Mouse (Mus musculus) embryonic facial prominence, embryonic 11.5 days (tissue): ENCODE measurements around the gene Capn13. TPM values are rescaled to one million over a fixed set of nuclear protein-coding genes. Genes with fewer than 3 reads are reported as not detected.

ENCODE experiments used
- ATAC-seq: fragments of 200-750 bp; cut with Nextera tagmentation; replicated peaks from 2 replicates; pipeline ENCODE4 v1.8.0; 2017; ENCODE audit warnings: low read depth; ENCODE audit not compliant: insufficient number of reproducible peaks, low FRiP score, low TSS enrichment
- DNase-seq: peaks from one replicate; pipeline ENCODE4 v3.0.0-alpha.2; 2015; ENCODE audit warnings: low spot score
- H3K27ac ChIP-seq: fragments of 300-500 bp; sonication (generic); replicated peaks from 2 replicates; pipeline ENCODE4 v1.5.1; 2014; ENCODE audit warnings: mild to moderate bottlenecking, low read depth, low read length, control low read depth
- H3K27me3 ChIP-seq: fragments of 300-500 bp; sonication (generic); 2 replicates; pipeline ENCODE4 v1.6.1; 2014; ENCODE audit warnings: mild to moderate bottlenecking, low read length, moderate library complexity, mixed read lengths; ENCODE audit not compliant: control insufficient read depth, insufficient read depth
- H3K36me3 ChIP-seq: fragments of 300-500 bp; sonication (generic); replicated peaks from 2 replicates; pipeline ENCODE4 v1.6.1; 2014; ENCODE audit warnings: low read depth, mild to moderate bottlenecking, low read length, moderate library complexity, mixed read lengths; ENCODE audit not compliant: control insufficient read depth, insufficient read depth
- H3K4me1 ChIP-seq: fragments of 300-500 bp; sonication (generic); 2 replicates; pipeline ENCODE4 v1.6.1; 2014; ENCODE audit warnings: low read length, mixed read lengths; ENCODE audit not compliant: control insufficient read depth, insufficient read depth
- H3K4me2 ChIP-seq: fragments of 300-500 bp; sonication (generic); 2 replicates; pipeline ENCODE4 v1.6.1; 2014; ENCODE audit warnings: low read depth, mild to moderate bottlenecking, control low read depth, low read length, moderate library complexity
- H3K4me3 ChIP-seq: fragments of 300-500 bp; sonication (generic); 2 replicates; pipeline ENCODE4 v1.5.1; 2014; ENCODE audit warnings: low read depth, low read length, control low read depth
- H3K9ac ChIP-seq: fragments of 300-500 bp; sonication (generic); replicated peaks from 2 replicates; pipeline ENCODE4 v1.6.1; 2014; ENCODE audit warnings: mild to moderate bottlenecking, control low read depth, low read length
- H3K9me3 ChIP-seq: fragments of 300-500 bp; sonication (generic); replicated peaks from 2 replicates; pipeline ENCODE4 v1.6.1; 2016; ENCODE audit warnings: mild to moderate bottlenecking, low read length, inconsistent platforms, mixed read lengths; ENCODE audit not compliant: control insufficient read depth
- WGBS: fragments of 180-500 bp; shearing (Covaris S2); extraction: QIAGEN DNeasy Blood & Tissue Kit; methylation state at CpG from one replicate; pipeline ENCODE4 v1.1.7; 2014; 5-methylcytosine and 5-hydroxymethylcytosine counted together
- polyA plus RNA-seq: library from polyadenylated mRNA; unstranded; fragments of >200 nt; fragmentation: Nextera tagmentation; extraction: Ambion mirVana; gene quantifications from 2 replicates; pipeline ENCODE4 v1.2.1, GENCODE M21; 2014

Gene Capn13
- polyA plus RNA-seq, 1 experiment from 2014 or later, result not detected

GRCm38 (mm10) chr17:73325314-73325713 is 75.4 kb downstream of the Capn13 start:
- H3K4me3 ChIP-seq, result no peak overlapping the region
- no peak overlapping the region for H3K27ac ChIP-seq
- H3K9ac ChIP-seq, result no peak overlapping the region
- WGBS, result 38% methylated on average over 6 of the region's 6 CpGs
- no peaks in the 10 kb centered on the region for H3K36me3 ChIP-seq
- ATAC-seq, result no peak
- no peak overlapping the region for H3K4me2 ChIP-seq
- no peaks in the 10 kb centered on the region for H3K4me1 ChIP-seq
- no peak for DNase-seq
- H3K27me3 ChIP-seq, result no peaks in the 10 kb centered on the region
- no peaks in the 10 kb centered on the region for H3K9me3 ChIP-seq

GRCm38 (mm10) chr17:73324732-73325131 is 75.9 kb downstream of the Capn13 start:
- H3K4me3 ChIP-seq, result no peak overlapping the region
- H3K4me1 ChIP-seq, result no peaks in the 10 kb centered on the region
- no peak for DNase-seq
- H3K9me3 ChIP-seq, result no peaks in the 10 kb centered on the region
- H3K27ac ChIP-seq, result no peak overlapping the region
- H3K9ac ChIP-seq, result no peak overlapping the region
- 62% methylated on average over 6 of the region's 6 CpGs for WGBS
- no peak for ATAC-seq
- H3K27me3 ChIP-seq, result no peaks in the 10 kb centered on the region
- H3K36me3 ChIP-seq, result no peaks in the 10 kb centered on the region
- no peak overlapping the region for H3K4me2 ChIP-seq

DNA sequence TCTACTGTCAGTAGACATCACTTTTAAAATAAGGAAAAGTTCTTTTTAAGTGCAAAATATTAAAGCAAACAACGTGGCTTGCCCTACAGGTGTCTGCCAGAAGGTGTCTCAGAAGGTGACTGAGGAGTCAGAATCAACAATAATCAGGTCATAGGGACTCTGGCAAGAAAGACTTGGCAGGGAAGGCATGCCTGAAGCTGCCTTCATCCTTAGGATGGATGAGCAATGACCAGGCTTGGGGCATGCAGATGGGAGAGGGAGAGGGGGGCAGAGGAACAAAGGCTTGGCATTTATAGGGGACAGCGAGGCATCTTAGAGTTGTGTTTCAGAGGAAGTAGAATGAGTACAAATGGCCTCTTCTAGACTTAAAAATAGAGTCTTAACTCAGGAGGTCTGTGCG is 76.7 kb downstream of the Capn13 start:
- no peak overlapping the region for H3K9ac ChIP-seq
- no peak overlapping the region for H3K4me2 ChIP-seq
- H3K36me3 ChIP-seq, result no peaks in the 10 kb centered on the region
- ATAC-seq (no peak), DNase-seq (no peak)
- no peak overlapping the region for H3K4me3 ChIP-seq
- H3K27me3 ChIP-seq, result no peaks in the 10 kb centered on the region
- H3K9me3 ChIP-seq, result no peaks in the 10 kb centered on the region
- H3K27ac ChIP-seq, result no peak overlapping the region
- H3K4me1 ChIP-seq, result no peaks in the 10 kb centered on the region
- WGBS, result 80% methylated on average over 3 of the region's 3 CpGs

GRCm38 (mm10) chr17:73314786-73315185 is 85.9 kb downstream of the Capn13 start:
- DNase-seq, result no peak
- H3K27me3 ChIP-seq, result no peaks in the 10 kb centered on the region
- no peak overlapping the region for H3K27ac ChIP-seq
- H3K4me1 ChIP-seq, result no peaks in the 10 kb centered on the region
- no peaks in the 10 kb centered on the region for H3K9me3 ChIP-seq
- ATAC-seq, result no peak
- no peak overlapping the region for H3K4me3 ChIP-seq
- H3K36me3 ChIP-seq, result no peaks in the 10 kb centered on the region
- H3K9ac ChIP-seq, result no peak overlapping the region
- 92% methylated on average over 13 of the region's 13 CpGs for WGBS
- H3K4me2 ChIP-seq, result no peak overlapping the region

GRCm38 (mm10) chr17:73311491-73311890 is 89.2 kb downstream of the Capn13 start:
- 91% methylated on average over 5 of the region's 5 CpGs for WGBS
- H3K4me1 ChIP-seq, result no peaks in the 10 kb centered on the region
- no peak overlapping the region for H3K27ac ChIP-seq
- no peaks in the 10 kb centered on the region for H3K9me3 ChIP-seq
- H3K4me2 ChIP-seq, result no peak overlapping the region
- no peak overlapping the region for H3K4me3 ChIP-seq
- DNase-seq (no peak), ATAC-seq (no peak)
- no peak overlapping the region for H3K9ac ChIP-seq
- H3K36me3 ChIP-seq, result no peaks in the 10 kb centered on the region
- H3K27me3 ChIP-seq, result no peaks in the 10 kb centered on the region

DNA sequence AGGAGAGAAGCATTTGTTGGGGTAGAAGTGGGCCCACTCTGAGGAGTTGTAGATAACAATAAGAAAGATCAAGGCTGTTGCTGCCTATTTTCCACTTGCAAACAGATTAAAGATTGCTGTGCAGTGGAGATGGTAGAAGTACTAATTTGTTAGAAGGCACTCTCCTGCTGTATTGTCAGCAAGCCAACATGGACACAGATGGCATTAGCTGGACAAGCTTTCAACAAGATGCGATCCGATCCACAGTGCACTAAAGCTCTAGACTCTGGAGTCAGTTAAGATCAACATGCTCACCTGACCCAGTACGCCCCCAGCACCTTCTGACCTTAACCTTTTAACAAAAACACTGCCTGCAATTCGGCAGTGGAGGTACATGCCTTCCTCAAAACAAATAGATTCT is 92.0 kb downstream of the Capn13 start:
- no peak overlapping the region for H3K4me2 ChIP-seq
- H3K4me3 ChIP-seq, result no peak overlapping the region
- no peak for ATAC-seq
- no peak overlapping the region for H3K9ac ChIP-seq
- no peaks in the 10 kb centered on the region for H3K4me1 ChIP-seq
- no peak overlapping the region for H3K27ac ChIP-seq
- H3K9me3 ChIP-seq, result no peaks in the 10 kb centered on the region
- WGBS, result 73% methylated on average over 4 of the region's 4 CpGs
- DNase-seq, result no peak
- H3K36me3 ChIP-seq, result no peaks in the 10 kb centered on the region
- H3K27me3 ChIP-seq, result no peaks in the 10 kb centered on the region

DNA sequence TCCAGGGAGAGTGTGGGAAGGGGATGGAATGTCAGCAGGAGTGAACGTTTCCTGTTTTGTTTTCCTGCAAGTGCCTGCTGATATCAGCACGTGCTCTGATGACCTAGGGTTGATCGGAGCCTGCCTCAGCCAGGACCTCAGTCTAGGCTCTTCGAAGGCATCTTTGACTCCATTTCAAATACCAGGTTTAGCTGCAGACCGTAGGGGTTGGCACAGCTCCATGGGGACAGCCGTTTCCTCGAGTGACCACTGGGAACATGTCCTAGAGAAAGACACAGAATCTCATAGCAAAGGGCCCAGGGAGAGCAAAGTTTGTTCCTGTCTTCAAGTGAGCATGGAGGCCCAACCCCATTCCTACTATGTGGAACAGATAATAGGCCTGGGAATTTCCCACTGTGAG is 94.0 kb downstream of the Capn13 start:
- no peak overlapping the region for H3K4me2 ChIP-seq
- no peak for ATAC-seq
- no peak overlapping the region for H3K4me3 ChIP-seq
- no peak overlapping the region for H3K27ac ChIP-seq
- 51% methylated on average over 7 of the region's 7 CpGs for WGBS
- DNase-seq, result no peak
- no peaks in the 10 kb centered on the region for H3K4me1 ChIP-seq
- H3K9ac ChIP-seq, result no peak overlapping the region
- H3K9me3 ChIP-seq, result no peaks in the 10 kb centered on the region
- no peaks in the 10 kb centered on the region for H3K36me3 ChIP-seq
- H3K27me3 ChIP-seq, result no peaks in the 10 kb centered on the region

DNA sequence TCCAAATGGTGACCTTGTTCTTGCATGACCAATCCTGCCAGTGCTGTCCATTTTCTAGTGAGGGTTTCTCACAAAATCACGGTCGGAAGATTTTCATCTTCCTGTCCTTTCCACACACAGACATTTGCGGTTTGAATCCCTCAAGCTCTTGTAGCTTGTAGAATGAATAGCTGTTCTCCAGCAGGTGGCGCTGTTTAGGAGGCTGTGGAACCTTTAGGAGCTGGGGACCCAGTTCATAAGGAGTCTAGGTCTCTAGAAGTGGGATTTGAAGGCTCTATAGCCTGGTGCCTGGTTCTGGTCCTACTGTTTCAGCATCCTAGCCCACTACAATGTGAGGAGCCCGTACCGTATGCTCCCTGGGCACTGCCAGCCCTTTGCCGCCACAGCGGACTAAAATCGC is 95.0 kb downstream of the Capn13 start:
- H3K9me3 ChIP-seq, result no peaks in the 10 kb centered on the region
- H3K4me3 ChIP-seq, result no peak overlapping the region
- H3K9ac ChIP-seq, result no peak overlapping the region
- H3K27me3 ChIP-seq, result no peaks in the 10 kb centered on the region
- DNase-seq, result peak; percentile 86
- no peak overlapping the region for H3K27ac ChIP-seq
- ATAC-seq, result no peak
- 59% methylated on average over 9 of the region's 9 CpGs for WGBS
- no peaks in the 10 kb centered on the region for H3K4me1 ChIP-seq
- no peak overlapping the region for H3K4me2 ChIP-seq
- H3K36me3 ChIP-seq, result no peaks in the 10 kb centered on the region
